Mouse (Mus musculus) hindbrain, embryonic 15.5 days (tissue): ENCODE data around the gene Sprtn. TPM values are rescaled to one million over a fixed set of nuclear protein-coding genes. Genes with fewer than 3 reads are reported as not detected.

ENCODE experiments used
- ATAC-seq: fragments of 200-750 bp; cut with Nextera tagmentation; 2 replicates; pipeline ENCODE4 v1.8.0; 2017; ENCODE audit warnings: low read depth, moderate number of reproducible peaks, moderate TSS enrichment; ENCODE audit not compliant: low FRiP score
- H3K27ac ChIP-seq: fragments of 300-500 bp; sonication (generic); replicated peaks from 2 replicates; pipeline ENCODE4 v1.5.1; 2015; ENCODE audit warnings: mild to moderate bottlenecking, inconsistent platforms
- H3K27me3 ChIP-seq: fragments of 300-500 bp; sonication (generic); 2 replicates; pipeline ENCODE4 v1.6.1; 2015; ENCODE audit warnings: control low read depth, inconsistent platforms
- H3K36me3 ChIP-seq: fragments of 300-500 bp; sonication (generic); 2 replicates; pipeline ENCODE4 v1.6.1; 2015; ENCODE audit warnings: control low read depth, inconsistent platforms
- H3K4me1 ChIP-seq: fragments of 300-500 bp; sonication (generic); replicated peaks from 2 replicates; pipeline ENCODE4 v1.6.1; 2015; ENCODE audit warnings: control low read depth, inconsistent platforms
- H3K4me2 ChIP-seq: fragments of 300-500 bp; sonication (generic); 2 replicates; pipeline ENCODE4 v1.6.1; 2015; ENCODE audit warnings: moderate library complexity, mild to moderate bottlenecking, inconsistent platforms
- H3K4me3 ChIP-seq: fragments of 300-500 bp; sonication (generic); 2 replicates; pipeline ENCODE4 v1.5.1; 2015; ENCODE audit warnings: mild to moderate bottlenecking, inconsistent platforms
- H3K9ac ChIP-seq: fragments of 300-500 bp; sonication (generic); 2 replicates; pipeline ENCODE4 v1.6.1; 2015; ENCODE audit warnings: inconsistent platforms
- H3K9me3 ChIP-seq: fragments of 300-500 bp; sonication (generic); 2 replicates; pipeline ENCODE4 v1.6.1; 2016; ENCODE audit warnings: control low read depth, inconsistent platforms
- WGBS: fragments of 180-500 bp; shearing (Covaris S2); methylation state at CpG from one replicate; pipeline ENCODE4 v1.1.7; 2015; 5-methylcytosine and 5-hydroxymethylcytosine counted together
- polyA plus RNA-seq: library from polyadenylated mRNA; unstranded; fragments of >200 nt; fragmentation: Nextera tagmentation; extraction: Ambion mirVana; gene quantifications from 2 replicates; pipeline ENCODE4 v1.2.1, GENCODE M21; 2015

Gene Sprtn
- polyA plus RNA-seq, 1 experiment from 2014 or later, result 9.3 TPM

DNA sequence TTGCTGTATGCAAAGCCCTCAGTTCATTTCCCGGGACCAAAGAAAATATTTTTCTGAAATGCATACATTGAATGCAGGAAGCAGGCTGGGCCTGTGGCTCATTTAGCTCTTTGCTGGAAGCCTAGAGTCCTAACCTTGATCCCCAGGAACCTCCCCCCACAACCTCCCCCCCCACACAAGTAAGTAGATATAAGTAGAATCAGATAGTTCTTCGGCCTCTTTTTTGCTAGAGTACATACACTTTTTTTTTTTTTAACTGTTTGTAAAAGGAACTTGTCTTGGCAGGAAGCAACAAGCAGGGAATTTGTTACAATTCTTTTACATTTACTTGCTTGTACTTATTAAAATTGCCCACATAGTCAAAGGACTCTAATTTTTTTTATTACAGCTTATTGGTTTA lies 53.2 kb downstream of the Sprtn start:
- no peak for ATAC-seq
- H3K4me3 ChIP-seq, result peak overlapping the region; percentile 96
- peak overlapping the region; percentile 97; the same call in 1 of the 2 replicates for H3K9ac ChIP-seq
- WGBS, result 83% methylated on average over 2 of the region's 2 CpGs
- H3K36me3 ChIP-seq, result no peaks in the 10 kb centered on the region
- H3K9me3 ChIP-seq, result no peaks in the 10 kb centered on the region
- H3K27me3 ChIP-seq, result no peaks in the 10 kb centered on the region
- H3K4me1 ChIP-seq, result peaks cover 32% of the 10 kb centered on the region
- peak overlapping the region; percentile 75 for H3K4me2 ChIP-seq
- peak overlapping the region; percentile 98; the same call in 1 of the 2 replicates for H3K27ac ChIP-seq

DNA sequence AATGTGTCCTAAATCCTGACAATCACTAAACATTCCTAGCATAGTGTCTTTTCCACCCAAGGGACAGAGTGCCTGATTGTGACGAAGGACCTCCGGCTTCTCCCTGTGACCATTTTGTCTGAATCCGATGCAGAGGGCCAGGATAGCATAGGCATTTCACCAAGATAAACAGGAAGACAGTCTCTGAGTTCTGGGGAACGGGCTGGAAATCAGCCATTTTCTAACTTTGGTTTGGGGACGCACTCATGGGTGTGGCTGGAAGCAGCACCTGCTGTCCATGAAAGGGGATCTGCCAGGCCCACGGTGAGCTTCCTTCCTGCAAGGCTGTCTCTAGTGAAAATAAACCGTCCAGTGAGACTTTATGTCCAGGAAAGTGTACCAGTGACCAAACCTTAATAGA lies 55.5 kb downstream of the Sprtn start:
- Histone ChIP-seq H3K27me3 (no peaks in the 10 kb centered on the region), H3K4me2 (no peak overlapping the region), H3K4me3 (no peak overlapping the region), H3K27ac (no peak overlapping the region), H3K36me3 (no peaks in the 10 kb centered on the region), H3K9ac (no peak overlapping the region), H3K9me3 (no peaks in the 10 kb centered on the region), H3K4me1 (peaks cover 17% of the 10 kb centered on the region)
- 79% methylated on average over 7 of the region's 7 CpGs for WGBS
- no peak for ATAC-seq

DNA sequence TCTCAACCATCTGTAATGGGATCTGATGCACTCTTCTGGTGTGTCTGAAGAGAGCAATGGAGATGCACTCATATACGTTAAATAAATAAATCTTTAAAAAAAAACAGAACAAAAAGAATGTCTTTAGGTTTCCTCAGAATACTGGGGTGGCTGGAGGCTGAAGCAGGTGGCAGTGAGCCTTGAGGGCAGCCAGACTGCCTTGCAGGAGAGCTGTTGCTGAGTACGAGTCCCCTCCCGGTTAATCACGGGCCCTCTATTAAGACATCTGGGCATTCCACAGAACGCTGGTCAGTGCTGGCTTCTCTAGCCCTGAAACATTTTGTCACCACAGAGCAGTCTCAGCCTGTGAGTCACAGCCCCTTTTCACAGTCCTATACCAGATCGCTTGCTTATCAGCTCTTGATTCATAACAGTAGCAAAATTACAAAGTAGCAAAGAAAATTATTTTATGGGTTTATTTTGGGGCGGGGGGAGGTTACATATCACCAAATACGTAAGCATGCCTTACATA lies 56.9 kb downstream of the Sprtn start:
- Histone ChIP-seq H3K9me3 (no peaks in the 10 kb centered on the region), H3K27ac (no peak overlapping the region), H3K36me3 (no peaks in the 10 kb centered on the region), H3K9ac (no peak overlapping the region), H3K4me1 (peaks cover 17% of the 10 kb centered on the region), H3K4me2 (no peak overlapping the region), H3K27me3 (no peaks in the 10 kb centered on the region), H3K4me3 (no peak overlapping the region)
- no peak for ATAC-seq
- 78% methylated on average over 8 of the region's 8 CpGs for WGBS

Other genes with a start within 250 kb of the Sprtn start
- 21.0 and 23.8 TPM in 2 replicates for gene 2310022B05Rik, start 234.5 kb upstream of the Sprtn start, polyA plus RNA-seq
- 61.8 and 66.1 TPM in 2 replicates for gene Ttc13, start 175.9 kb upstream of the Sprtn start, polyA plus RNA-seq
- 35.6 and 40.2 TPM in 2 replicates for gene Arv1, start 175.7 kb upstream of the Sprtn start, polyA plus RNA-seq
- 1.1 and 1.8 TPM in 2 replicates for gene Fam89a, start 146.1 kb upstream of the Sprtn start, polyA plus RNA-seq
- gene Trim67, start 104.8 kb upstream of the Sprtn start, polyA plus RNA-seq, result 28.5 and 29.6 TPM in 2 replicates
- 74.7 and 79.5 TPM in 2 replicates for gene Gnpat, start 34.9 kb upstream of the Sprtn start, polyA plus RNA-seq
- gene 2810004N23Rik, start 34.8 kb upstream of the Sprtn start, polyA plus RNA-seq, result 26.2 and 26.9 TPM in 2 replicates
- 14.6 and 15.2 TPM in 2 replicates for gene Exoc8, start 181 bp upstream of the Sprtn start, polyA plus RNA-seq
- 15.5 and 16.9 TPM in 2 replicates for gene Egln1, start 51.4 kb downstream of the Sprtn start, polyA plus RNA-seq
- 199 and 201 TPM in 2 replicates for gene Tsnax, start 115.1 kb downstream of the Sprtn start, polyA plus RNA-seq
- gene Disc1, start 156.3 kb downstream of the Sprtn start, polyA plus RNA-seq, result 1.8 and 2.6 TPM in 2 replicates